Mouse (Mus musculus) forelimb bud, embryonic 11.5 days (tissue): Measurements from ENCODE around the gene Mup18.
"Not testable (repeated sequence)": the region's sequence is repeated elsewhere in the genome, so short reads cannot be mapped to it uniquely, and the experiment has no call there.

Experiments
- DNase-seq: peaks from one replicate; pipeline ENCODE4 v3.0.0-alpha.2; 2012; ENCODE audit warnings: low read depth, low spot score

Mup18 gene

GRCm38 (mm10) chr4:61674036-61674435 is at the start of gene Mup18:
TSS of gene Mup18 (minus strand) at chr4:61674136.
- not testable (repeated sequence) for DNase-seq

DNA sequence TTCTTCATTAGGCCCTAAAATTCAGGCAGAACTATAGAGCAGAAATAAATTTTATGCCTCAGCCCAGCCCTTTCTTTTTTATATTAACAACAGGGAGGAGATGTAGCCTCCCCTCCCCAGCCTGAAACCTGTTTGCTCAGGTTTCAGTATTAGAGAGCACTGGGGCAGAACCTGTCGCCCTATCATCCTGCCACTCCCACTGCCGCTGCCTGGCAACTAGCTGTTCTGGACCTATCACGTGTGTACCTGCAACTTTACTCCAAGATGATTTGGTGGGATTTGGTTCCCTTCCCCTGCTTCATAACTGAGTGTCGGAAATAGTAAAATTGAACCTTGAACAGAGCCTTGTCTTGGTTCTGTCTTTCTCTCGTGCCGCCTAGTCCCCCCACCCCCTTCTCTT is 40.4 kb upstream of the Mup18 start:
- not testable (repeated sequence) for DNase-seq
